Mouse (Mus musculus) myocyte (in vitro differentiated cells): ENCODE measurements around the gene Ephx1.

Experiments
- MAX ChIP-seq: IDR thresholded peaks from one replicate; pipeline ENCODE4 v1.6.1; 2011; ENCODE audit warnings: low read depth, mild to moderate bottlenecking, control low read depth
- POLR2A ChIP-seq: IDR thresholded peaks from one replicate; pipeline ENCODE4 v1.6.1; 2011; ENCODE audit warnings: low read depth, mild to moderate bottlenecking, control low read depth, moderate library complexity; ENCODE audit not compliant: insufficient read length
- POLR2AphosphoS2 ChIP-seq: IDR thresholded peaks from one replicate; pipeline ENCODE4 v1.6.1; 2011; ENCODE audit warnings: low read depth, control low read depth; ENCODE audit not compliant: insufficient read length
- REST ChIP-seq: IDR thresholded peaks from one replicate; pipeline ENCODE4 v1.6.1; 2011; ENCODE audit warnings: mild to moderate bottlenecking, control low read depth, moderate library complexity; ENCODE audit not compliant: insufficient read depth, insufficient read length
- USF1 ChIP-seq: IDR thresholded peaks from one replicate; pipeline ENCODE4 v1.6.1; 2011; ENCODE audit warnings: low read depth, mild to moderate bottlenecking, control low read depth, moderate library complexity

DNA sequence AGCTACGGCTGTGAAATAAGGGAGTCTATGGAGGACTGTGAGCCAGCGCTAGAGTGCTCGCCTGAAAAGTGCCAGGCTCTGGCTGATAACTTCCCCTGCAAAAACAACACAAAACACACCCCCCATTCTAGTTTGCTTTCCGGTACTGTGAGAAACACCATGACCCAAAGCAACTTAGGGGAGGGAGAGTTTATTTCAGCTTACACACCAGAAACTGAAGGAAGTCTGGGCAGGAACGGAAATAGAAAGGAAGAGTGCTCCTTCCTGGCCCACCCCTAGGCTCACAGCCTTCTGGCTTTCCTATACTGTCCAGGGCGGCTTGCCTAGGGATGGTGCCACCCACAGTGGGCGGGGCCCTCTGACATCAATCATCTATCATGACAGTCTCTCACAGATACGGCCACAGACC lies 63.7 kb downstream of the Ephx1 start:
- TF ChIP-seq MAX, result no peak
- no peak for TF ChIP-seq USF1
- TF ChIP-seq POLR2A, result no peak
- no peak for TF ChIP-seq POLR2AphosphoS2
- TF ChIP-seq REST, result no peak
